Mouse (Mus musculus) spleen, postnatal 36 days (tissue): ENCODE measurements at regions not wholly inside any gene's neighbourhood (a gene's known extent, or its start where the extent isn't known, plus 50 kb on each side); places are given as distances from the start of the nearest gene placed in this dataset.
A peak's percentile ranks its signal among the peaks of the same experiment; 100 is the strongest.
"Not testable (repeated sequence)": the region's sequence is repeated elsewhere in the genome, so short reads cannot be mapped to it uniquely, and the experiment has no call there.

Experiments used
- DNase-seq, 2 experiments: peaks; one replicate each; pipeline ENCODE4 v3.0.0; 2022; ENCODE audit warnings: low spot score in 2 of 2, mixed read lengths in 1 of 2

DNA sequence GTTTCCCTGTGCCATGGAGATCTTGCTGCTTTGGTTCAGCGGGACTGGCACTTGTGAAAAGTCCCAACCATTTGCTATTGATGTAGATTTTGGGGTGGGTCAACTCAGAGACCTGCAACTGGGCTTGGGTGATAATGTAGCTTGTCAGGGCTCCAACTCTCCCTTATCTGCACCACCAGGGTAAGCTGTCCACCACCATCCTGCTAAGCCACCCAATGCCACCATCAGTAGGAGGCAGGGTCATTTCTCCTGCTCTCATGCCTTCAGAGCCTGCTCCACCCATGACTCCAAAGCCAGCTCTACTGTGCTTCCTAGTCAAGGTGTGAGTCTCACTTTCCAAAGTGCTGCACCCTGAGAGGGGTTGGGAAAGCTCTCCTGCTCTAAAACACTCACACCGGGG lies 776.2 kb downstream of the Diaph2 start:
- DNase-seq: no peak

DNA sequence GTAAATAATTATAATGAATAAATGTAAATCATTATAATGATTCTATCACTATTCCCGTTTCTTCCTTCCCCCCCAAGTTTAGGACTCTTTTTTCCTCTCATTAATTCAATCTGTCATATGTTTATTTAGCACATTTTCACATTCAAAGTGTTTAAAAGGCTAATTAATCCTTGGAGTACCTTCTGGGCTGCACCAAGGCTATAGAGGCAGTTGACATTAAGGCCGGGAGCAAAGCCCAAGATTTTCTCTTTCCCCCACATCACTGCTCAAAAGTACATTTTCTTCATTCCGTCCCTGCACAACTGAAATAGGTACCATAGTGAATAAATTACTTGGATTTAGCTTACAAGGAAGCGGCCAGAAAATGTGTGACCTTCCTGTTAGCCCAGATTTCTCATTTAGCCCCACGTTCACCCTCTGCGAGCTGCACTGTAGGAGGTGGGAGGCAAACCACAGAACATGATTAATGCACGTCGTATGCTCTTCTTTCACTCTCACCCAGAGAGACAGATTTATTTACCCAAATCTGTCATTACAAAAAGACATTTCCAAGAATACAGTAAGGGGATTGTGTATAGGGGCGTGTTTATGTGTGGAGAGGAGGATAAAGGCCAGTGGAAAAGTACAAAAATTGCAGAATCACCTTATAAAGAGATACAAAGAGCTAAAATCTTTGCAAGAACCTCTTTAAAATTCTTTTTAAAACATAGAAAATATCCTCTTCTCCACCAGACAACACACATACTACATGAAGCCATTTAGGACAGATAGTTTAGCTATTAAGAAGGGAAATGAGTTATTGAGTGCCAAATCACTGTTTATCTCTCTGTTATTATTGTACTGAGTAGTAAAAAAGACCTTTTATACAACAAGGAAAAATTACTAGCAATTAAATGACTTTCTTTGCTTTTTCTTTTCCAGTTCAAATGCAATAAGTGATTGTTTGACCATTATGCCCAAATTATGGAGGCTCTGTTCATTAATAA lies 783.9 kb downstream of the Diaph2 start:
- DNase-seq: no peak

DNA sequence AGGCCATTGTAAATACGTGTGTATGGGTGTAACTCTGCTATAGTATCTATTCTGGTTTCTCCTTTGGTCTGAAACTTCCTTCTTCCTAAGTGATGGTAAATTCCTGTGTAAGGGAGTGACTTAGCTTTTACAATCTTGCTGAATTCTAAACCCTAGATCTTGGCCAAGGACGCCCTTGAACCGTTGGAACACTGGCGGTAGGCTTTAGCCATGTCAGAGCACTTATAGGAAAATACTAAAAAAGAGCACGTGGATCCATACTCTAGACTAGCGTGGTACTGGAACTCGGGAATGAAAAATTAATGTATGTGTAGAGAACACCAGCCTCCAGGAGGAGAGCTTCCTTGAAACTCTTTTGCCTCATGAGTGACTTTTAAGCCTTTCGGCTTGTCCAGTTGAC lies 789.2 kb downstream of the Diaph2 start:
- not testable (repeated sequence) for DNase-seq

DNA sequence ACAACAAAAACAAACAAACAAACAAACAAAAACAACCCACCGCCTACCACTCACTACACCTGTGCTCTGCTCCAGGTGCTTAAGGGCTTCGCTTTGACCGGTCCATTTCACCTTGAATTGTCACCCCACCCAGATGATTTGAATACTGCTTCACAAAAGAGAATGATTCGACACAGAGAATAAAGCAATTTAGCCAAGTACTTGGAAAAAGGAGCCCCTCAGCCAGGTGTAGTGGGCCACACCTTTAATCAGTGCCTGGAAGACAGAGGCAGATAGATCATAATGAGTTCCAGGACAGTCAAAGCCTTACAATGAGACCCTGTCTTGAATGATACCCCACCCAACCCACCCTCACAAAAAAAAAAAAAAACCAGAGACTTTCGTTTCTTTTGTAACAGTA lies 798.5 kb downstream of the Diaph2 start:
- no peak for DNase-seq

DNA sequence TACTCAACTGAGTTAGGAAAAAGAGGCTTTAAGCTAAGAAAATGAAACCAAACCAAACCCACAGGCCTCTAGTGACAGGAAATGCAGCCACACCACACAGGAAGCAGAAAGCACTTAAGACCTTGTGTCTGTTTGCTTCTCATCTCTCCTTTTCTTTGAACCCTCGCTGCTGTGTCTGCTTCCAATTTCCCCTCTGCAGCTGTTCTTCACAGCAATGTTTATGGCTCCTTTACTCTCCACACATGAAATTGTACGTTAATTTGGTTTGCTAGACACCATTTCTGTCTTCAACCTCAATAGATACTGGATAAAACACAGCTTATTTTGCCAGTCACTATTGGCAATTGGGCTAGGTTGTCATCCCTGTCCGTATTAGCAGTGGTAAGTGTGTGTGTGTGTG lies 799.7 kb downstream of the Diaph2 start:
- DNase-seq: peak; percentile 43 to 49

DNA sequence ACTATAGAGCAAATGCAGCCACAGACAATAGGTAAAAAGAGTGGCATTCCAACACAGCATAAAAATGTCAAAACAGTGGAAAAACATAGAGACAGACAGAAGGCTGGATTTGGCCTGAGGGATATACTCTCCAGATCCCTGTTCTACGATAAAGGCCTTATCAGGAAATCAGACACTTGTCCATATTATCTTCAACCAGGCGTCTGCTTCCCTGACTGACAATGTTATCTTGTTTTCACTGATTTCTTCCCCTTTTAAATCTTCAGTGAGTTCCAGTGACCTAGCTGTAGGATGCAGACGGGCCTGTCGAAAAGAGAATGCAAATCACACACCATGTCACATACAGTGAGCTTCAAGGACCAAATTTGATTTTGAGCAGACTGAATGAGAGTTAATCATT lies 800.4 kb downstream of the Diaph2 start:
- no peak for DNase-seq

DNA sequence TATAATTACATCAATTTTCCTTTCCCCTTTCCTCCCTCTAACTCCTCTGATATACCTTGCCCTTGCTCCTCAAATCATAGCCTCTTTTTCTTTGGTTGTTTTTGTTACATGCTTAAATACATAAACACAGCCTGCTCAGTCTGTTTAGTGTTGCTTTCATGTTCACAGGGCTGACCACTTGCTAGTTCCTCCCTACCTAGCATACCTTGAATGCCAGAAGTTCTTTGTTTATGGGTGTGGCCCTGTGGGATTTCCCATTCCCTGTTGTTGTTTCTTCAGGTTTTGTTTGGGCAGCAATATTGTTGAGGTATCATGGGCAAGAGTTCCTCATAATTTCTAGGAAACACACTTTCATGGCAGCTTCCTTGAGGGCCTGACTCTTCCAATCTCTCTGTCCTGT lies 807.7 kb downstream of the Diaph2 start:
- no peak for DNase-seq

DNA sequence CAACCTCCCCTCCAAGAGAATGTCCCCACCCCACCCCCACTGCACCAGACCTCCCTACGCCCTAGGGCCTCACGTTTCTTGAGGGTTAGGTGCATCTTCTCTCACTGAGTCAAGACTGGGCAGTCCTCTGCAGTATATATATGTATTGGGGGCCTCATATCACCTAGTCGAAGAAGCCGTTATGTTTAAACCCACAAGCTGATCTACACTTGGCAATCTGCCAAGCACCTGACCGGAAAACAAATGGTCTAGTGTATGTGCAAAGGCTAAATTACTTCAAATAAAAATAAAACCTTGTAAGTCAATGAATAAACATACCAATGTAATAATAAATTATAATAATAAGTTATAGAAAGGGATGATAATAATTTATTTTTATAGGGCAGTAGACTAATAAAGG lies 828.2 kb downstream of the Diaph2 start:
- DNase-seq: peak in 1 of 2 experiments; percentile 1

DNA sequence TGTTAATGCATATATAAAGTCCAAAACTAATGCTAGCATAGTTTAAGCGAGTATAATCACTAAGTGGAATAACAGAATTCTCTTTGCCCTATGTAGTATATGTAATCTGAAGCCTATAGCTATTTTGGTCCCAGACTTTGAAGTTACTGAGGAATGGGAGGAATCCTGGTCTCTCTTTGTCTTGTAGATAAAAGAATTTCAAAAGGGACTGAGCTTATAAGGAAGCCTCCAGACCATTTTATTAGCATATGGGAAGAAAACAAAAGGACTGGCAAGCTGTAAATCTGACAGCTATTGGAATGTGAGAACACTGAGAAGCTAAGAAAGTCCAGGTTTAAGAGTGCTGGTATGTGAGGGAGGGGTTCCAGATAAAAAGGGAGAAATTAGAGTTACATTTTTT lies 847.1 kb downstream of the Diaph2 start:
- DNase-seq: no peak

DNA sequence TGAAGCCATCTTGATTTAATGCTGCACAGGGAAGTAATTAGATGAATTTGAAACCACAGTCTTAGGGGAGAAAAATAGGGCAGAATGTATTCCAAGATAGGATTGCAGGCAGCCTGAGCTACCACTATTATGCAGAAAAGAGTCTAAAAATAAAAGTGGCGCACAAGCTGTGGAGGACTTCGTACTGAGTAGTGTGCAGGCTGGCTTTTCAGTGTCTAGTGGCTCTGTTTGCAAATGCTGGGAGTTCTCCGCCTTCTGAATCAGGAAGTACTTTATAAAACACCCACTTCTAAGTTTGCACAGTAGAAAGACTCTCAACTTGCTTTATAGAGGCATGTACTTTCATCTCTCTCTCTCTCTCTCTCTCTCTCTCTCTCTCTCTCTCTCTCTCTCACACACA lies 852.4 kb downstream of the Diaph2 start:
- no peak for DNase-seq

DNA sequence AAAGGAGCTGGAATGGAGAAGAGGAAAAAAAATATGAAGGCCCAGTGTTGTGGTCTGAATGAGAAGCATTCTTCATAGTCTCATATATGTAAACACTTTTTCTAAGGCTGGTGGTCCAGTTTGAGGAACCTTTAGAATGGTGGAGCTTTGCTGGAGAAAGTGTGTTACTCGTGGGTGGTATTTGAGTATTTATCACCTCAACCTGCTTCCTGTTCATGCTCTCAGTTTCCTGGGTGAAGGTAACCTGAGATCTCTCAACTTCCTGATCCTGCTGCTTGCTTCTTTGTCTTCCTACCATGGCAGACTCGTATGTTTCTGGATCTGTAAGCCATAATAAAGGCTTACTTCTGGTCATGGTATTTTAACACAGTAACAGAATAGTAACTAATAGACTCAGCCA lies 889.0 kb downstream of the Diaph2 start:
- DNase-seq: no peak

DNA sequence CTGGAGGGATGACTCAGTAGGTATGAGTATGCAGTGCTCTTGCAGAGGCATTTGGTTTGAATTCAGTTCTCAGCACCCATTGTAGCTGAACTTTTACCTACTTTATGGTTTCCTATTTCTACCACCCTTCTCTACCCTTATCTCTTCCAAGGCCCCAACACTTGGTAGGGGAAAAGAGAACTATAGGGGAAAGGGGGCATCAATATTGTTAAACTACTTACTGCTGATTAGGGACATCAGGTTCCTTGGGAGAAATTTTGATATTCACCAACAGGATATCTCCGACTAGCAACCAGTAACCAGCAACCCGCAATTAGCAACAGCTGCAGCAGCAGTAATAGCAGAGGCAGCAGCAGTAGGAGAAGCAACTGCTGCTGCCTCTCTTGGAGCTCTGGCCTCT lies 906.3 kb downstream of the Diaph2 start:
- no peak for DNase-seq

DNA sequence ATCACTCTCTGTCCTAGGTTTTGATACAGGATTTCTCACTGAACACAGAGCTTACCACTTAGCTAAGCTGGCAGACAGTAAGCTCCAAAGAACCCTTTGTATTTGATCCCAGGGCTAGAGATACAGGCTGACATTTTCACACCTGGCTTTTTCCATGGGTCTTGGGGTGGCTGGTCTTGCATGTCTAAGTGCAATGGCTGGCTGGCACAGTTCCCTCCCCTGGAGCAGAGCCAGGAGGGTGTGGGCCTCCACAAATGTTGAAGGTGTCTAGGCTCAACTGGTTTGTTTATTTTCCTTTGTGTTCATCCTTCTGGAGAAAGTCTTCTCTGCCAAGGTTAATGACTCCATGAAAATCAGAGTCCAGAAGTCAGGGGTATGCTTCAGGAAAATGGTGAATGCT lies 934.8 kb downstream of the Diaph2 start:
- no peak for DNase-seq

DNA sequence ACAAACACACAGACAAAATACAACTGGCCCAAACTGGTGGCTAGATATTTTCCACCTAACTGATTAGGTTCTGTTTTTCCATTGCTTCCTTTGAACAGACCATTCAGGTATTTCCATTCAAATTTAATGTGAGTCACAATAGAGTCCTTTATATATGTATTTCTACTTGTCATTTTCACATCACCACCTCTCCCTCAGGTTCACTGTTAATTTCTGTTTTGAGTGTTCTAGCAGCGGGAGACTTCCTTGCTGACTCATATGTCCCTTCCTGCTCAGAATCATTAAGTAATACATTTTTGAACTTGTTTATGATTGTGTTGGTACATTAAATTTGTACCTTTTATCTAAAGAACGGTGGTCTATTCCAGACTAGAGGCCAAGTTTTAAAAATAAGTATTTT lies 959.4 kb downstream of the Diaph2 start:
- no peak for DNase-seq

DNA sequence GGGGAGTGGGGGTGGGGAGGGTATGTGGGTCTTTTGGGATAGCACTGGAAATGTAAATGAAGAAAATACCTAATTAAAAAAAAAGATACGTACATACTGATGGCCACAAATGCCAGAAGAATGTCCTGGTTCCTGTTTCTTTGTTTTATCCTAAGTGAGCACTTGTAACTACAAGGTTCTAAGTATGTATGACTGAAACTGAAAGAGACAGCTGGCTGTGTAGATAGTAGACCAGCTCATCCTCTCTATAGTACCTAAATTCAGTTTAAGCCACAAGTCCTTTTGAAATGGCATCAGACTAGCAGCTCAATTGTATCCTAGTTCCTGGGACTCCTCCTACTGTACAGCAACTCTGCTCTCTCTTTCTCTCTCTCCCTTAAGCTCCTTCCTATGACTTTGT lies 994.6 kb downstream of the Diaph2 start:
- DNase-seq: not testable (repeated sequence)
